Mouse (Mus musculus) lung, postnatal 0 days (tissue): ENCODE measurements at regions not wholly inside any gene's neighbourhood (a gene's known extent, or its start where the extent isn't known, plus 50 kb on each side); places are given as distances from the start of the nearest gene placed in this dataset.

Experiments used
- CTCF ChIP-seq: IDR thresholded peaks from 2 replicates; pipeline ENCODE4 v1.5.1; 2016; ENCODE audit warnings: antibody characterized with exemption, mild to moderate bottlenecking
- EP300 ChIP-seq: IDR thresholded peaks from 2 replicates; pipeline ENCODE4 v1.6.1; 2016; ENCODE audit warnings: antibody characterized with exemption, mild to moderate bottlenecking, control low read depth

DNA sequence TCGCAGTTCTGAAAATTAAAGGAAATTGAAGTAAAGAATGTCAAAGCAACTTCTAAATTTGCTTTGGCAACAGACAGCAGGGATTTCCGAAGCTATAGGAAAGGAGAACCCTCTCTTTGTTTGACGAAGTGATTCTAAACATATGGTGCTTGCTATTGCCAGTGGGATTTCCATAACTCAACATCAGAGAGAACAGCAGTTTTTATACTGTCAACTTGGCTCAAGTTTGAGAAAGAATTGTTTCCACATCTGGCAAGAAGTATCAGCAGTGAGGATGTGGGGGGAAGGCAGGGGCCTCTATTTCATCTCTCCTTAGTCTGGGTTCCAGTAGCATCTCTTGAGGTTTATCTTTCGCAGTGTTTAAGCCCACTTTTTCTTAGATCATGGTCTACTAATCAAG is 315.1 kb downstream of the Kif2b start:
- TF ChIP-seq CTCF: no peak
- TF ChIP-seq EP300: no peak
